Mouse (Mus musculus) limb, embryonic 14.5 days (tissue): ENCODE results near the gene Tspan10. TPM values are rescaled to one million over a fixed set of nuclear protein-coding genes. Genes with fewer than 3 reads are reported as not detected.

Experiments used
- ATAC-seq: fragments of 200-750 bp; cut with Nextera tagmentation; 2 replicates; pipeline ENCODE4 v1.8.0; 2017; ENCODE audit warnings: low read depth, moderate number of reproducible peaks, moderate TSS enrichment; ENCODE audit not compliant: low FRiP score
- DNase-seq: peaks from one replicate; pipeline ENCODE4 v3.0.0-alpha.2; 2015; ENCODE audit warnings: low spot score
- H3K27ac ChIP-seq: fragments of 300-500 bp; sonication (generic); replicated peaks from 2 replicates; pipeline ENCODE4 v1.5.1; 2014; ENCODE audit warnings: low read depth, mild to moderate bottlenecking, low read length, moderate library complexity, mixed read lengths
- H3K27me3 ChIP-seq: fragments of 300-500 bp; sonication (generic); 2 replicates; pipeline ENCODE4 v1.6.1; 2014; ENCODE audit warnings: low read length, mixed read lengths; ENCODE audit not compliant: control insufficient read depth, insufficient read depth
- H3K36me3 ChIP-seq: fragments of 300-500 bp; sonication (generic); 2 replicates; pipeline ENCODE4 v1.6.1; 2014; ENCODE audit warnings: mild to moderate bottlenecking, low read length, moderate library complexity, mixed read lengths; ENCODE audit not compliant: control insufficient read depth, insufficient read depth
- H3K4me1 ChIP-seq: fragments of 300-500 bp; sonication (generic); 2 replicates; pipeline ENCODE4 v1.6.1; 2014; ENCODE audit warnings: antibody characterized with exemption, low read length, mixed read lengths; ENCODE audit not compliant: control insufficient read depth, insufficient read depth
- H3K4me2 ChIP-seq: fragments of 300-500 bp; sonication (generic); replicated peaks from 2 replicates; pipeline ENCODE4 v1.6.1; 2014; ENCODE audit warnings: low read depth, mild to moderate bottlenecking, low read length, moderate library complexity; ENCODE audit not compliant: severe bottlenecking
- H3K4me3 ChIP-seq: fragments of 300-500 bp; sonication (generic); replicated peaks from 2 replicates; pipeline ENCODE4 v1.5.1; 2014; ENCODE audit warnings: low read length
- H3K9ac ChIP-seq: fragments of 300-500 bp; sonication (generic); 2 replicates; pipeline ENCODE4 v1.6.1; 2014; ENCODE audit warnings: mild to moderate bottlenecking, low read depth, low read length, moderate library complexity; ENCODE audit not compliant: severe bottlenecking
- H3K9me3 ChIP-seq: fragments of 300-500 bp; sonication (generic); 2 replicates; pipeline ENCODE4 v1.6.1; 2016; ENCODE audit warnings: low read length; ENCODE audit not compliant: control insufficient read depth
- POLR2A ChIP-seq: fragments of 200-500 bp; IDR thresholded peaks from 2 replicates; pipeline ENCODE4 v1.8.0; 2012; ENCODE audit warnings: inconsistent platforms, mild to moderate bottlenecking, moderate library complexity, borderline replicate concordance; ENCODE audit not compliant: insufficient read depth, insufficient read length; ENCODE audit errors: extremely low read depth
- WGBS: fragments of 180-500 bp; shearing (Covaris S2); extraction: QIAGEN DNeasy Blood & Tissue Kit; methylation state at CpG from one replicate; pipeline ENCODE4 v1.1.7; 2014; 5-methylcytosine and 5-hydroxymethylcytosine counted together
- polyA plus RNA-seq, 2 experiments: library from polyadenylated mRNA; depleted of rRNA in 1 of 2; stranded (reverse) in 1 of 2; unstranded in 1 of 2; fragments of >200 nt; fragmentation: Nextera tagmentation in 1 of 2; extraction: Ambion mirVana in 1 of 2; gene quantifications; 2 replicates each; pipeline versions ENCODE4 v1.2.1 to v1.2.3; 2012 to 2014

The Tspan10 gene
- polyA plus RNA-seq, 2 experiments, result 0.20 TPM; not detected in 1

- DNase-seq, result no peak
- Histone ChIP-seq H3K4me2 (no peak overlapping the region), H3K9me3 (no peaks in the 10 kb centered on the region), H3K4me1 (peaks cover 22% of the 10 kb centered on the region), H3K27ac (no peak overlapping the region), H3K9ac (no peak overlapping the region), H3K36me3 (peaks cover 56% of the 10 kb centered on the region), H3K27me3 (no peaks in the 10 kb centered on the region), H3K4me3 (no peak overlapping the region)
- no peak for TF ChIP-seq POLR2A
- no peak for ATAC-seq
- 93% methylated on average over 2 of the region's 2 CpGs for WGBS
Measured at GRCm38 (mm10) chr11:120463536-120463935, 21.1 kb downstream of the Tspan10 start.

GRCm38 (mm10) chr11:120464365-120464764 is 21.9 kb downstream of the Tspan10 start:
- H3K9ac ChIP-seq, result no peak overlapping the region
- DNase-seq (no peak), ATAC-seq (no peak)
- no peaks in the 10 kb centered on the region for H3K27me3 ChIP-seq
- H3K4me3 ChIP-seq, result no peak overlapping the region
- H3K9me3 ChIP-seq, result no peaks in the 10 kb centered on the region
- 87% methylated on average over 5 of the region's 5 CpGs for whole genome bisulfite sequencing
- H3K36me3 ChIP-seq, result peaks cover 60% of the 10 kb centered on the region
- peaks cover 20% of the 10 kb centered on the region for H3K4me1 ChIP-seq
- H3K4me2 ChIP-seq, result no peak overlapping the region
- H3K27ac ChIP-seq, result no peak overlapping the region
- no peak for TF ChIP-seq POLR2A

GRCm38 (mm10) chr11:120465521-120465920 is 23.1 kb downstream of the Tspan10 start:
- 77% methylated on average over 4 of the region's 4 CpGs for WGBS
- no peak for TF ChIP-seq POLR2A
- H3K4me2 ChIP-seq, result peak overlapping the region; percentile 88; the same call in 1 of the 2 replicates
- H3K36me3 ChIP-seq, result peaks cover 63% of the 10 kb centered on the region
- H3K9me3 ChIP-seq, result no peaks in the 10 kb centered on the region
- no peak overlapping the region for H3K4me3 ChIP-seq
- H3K27me3 ChIP-seq, result no peaks in the 10 kb centered on the region
- DNase-seq, result no peak
- no peak overlapping the region for H3K27ac ChIP-seq
- peaks cover 20% of the 10 kb centered on the region for H3K4me1 ChIP-seq
- ATAC-seq, result no peak
- no peak overlapping the region for H3K9ac ChIP-seq

- under 1% methylated on average over 37 of the region's 54 CpGs for WGBS
- peak; percentile 99 for ATAC-seq
Measured at GRCm38 (mm10) chr11:120467051-120467735, 24.7 kb downstream of the Tspan10 start, which contains the start of gene Arl16. TSS of gene Arl16 (minus strand) at chr11:120467607.

DNA sequence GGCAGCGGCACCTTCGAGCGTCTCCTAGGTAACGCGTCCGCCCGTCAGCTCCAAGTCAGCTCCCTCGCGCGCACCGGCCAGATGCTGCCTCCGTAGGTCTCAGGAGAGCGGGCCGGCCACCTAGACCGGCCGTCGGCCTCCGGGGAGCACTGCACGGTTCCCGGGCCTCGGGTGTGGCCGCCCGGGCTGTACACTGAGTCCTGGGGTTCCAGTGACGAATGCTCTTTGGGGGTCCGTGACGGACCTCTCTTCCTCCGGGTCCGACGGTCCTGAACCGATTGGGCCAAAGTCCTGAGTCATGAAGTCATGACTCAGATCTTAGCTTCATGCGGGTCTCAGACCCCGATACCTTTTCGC is 25.3 kb downstream of the Tspan10 start:
- Histone ChIP-seq H3K4me1 (peaks cover 20% of the 10 kb centered on the region), H3K9me3 (no peaks in the 10 kb centered on the region), H3K4me2 (peak overlapping the region; percentile 89), H3K9ac (peak overlapping the region; percentile 76), H3K27me3 (no peaks in the 10 kb centered on the region), H3K4me3 (peak overlapping the region; percentile 99), H3K36me3 (peaks cover 63% of the 10 kb centered on the region), H3K27ac (0 out of 2 replicates have a peak overlapping the region, but pooled peaks have one; percentile 13)
- TF ChIP-seq POLR2A, result no peak
- WGBS, result under 1% methylated on average over 28 of the region's 33 CpGs
- ATAC-seq (peak; percentile 8; the same call in 1 of the 2 replicates), DNase-seq (no peak)

More at GRCm38 (mm10) chr11:120467051-120467735, 24.7 kb downstream of the Tspan10 start, which contains the start of gene Arl16:
- Histone ChIP-seq H3K4me1 (peaks cover 20% of the 10 kb centered on the region), H3K9me3 (no peaks in the 10 kb centered on the region), H3K9ac (peak within 1 kb of the TSS; percentile 76), H3K36me3 (peaks cover 63% of the 10 kb centered on the region), H3K27ac (peak within 1 kb of the TSS; percentile 50; the same call in 1 of the 2 replicates), H3K4me2 (peak within 1 kb of the TSS; percentile 89), H3K4me3 (peak within 1 kb of the TSS; percentile 99), H3K27me3 (no peaks in the 10 kb centered on the region)
- peak; percentile 100 for DNase-seq
- TF ChIP-seq POLR2A, result peak; percentile 84; the same call in 1 of the 2 replicates
